ENCODE assay signal across 16 mouse cellular contexts in genomic region chr6:92904037-92904436, GRCm38 (mm10). TPM values are rescaled to one million over a fixed set of nuclear protein-coding genes. Genes with fewer than 3 reads are reported as not detected.
"Had no signal": no experiment of that assay in that cellular context is flagged by ENCODE, and none has a peak within 500 bp of the region (broad histone marks: within the 10 kb centered on the region; RNA-seq: fewer than 3 reads in every experiment).

No protein-coding gene starts in this region.

- ATAC-seq: intestine, embryonic 16.5 days had no signal

- H3K36me3 ChIP-seq: neural tube, embryonic 12.5 days had no signal

- H3K27ac ChIP-seq: limb, embryonic 12.5 days; liver, embryonic 14.5 days; midbrain, embryonic 10.5 days; neural tube, embryonic 12.5 days had no signal

- H3K4me1 ChIP-seq: limb, embryonic 12.5 days; neural tube, embryonic 12.5 days had no signal

- H3K9me3 ChIP-seq: limb, embryonic 12.5 days; midbrain, embryonic 10.5 days; neural tube, embryonic 12.5 days had no signal

- H3K4me3 ChIP-seq: limb, embryonic 12.5 days; midbrain, embryonic 10.5 days; myocyte; neural tube, embryonic 12.5 days had no signal

- DNase-seq: kidney, adult 9 months; lung, adult 18-20 months; lung, postnatal 36 days; midbrain, embryonic 14.5 days; thymus, postnatal 4 days had no signal

- H3K27me3 ChIP-seq: limb, embryonic 12.5 days; neural tube, embryonic 12.5 days had no signal

- H3K4me2 ChIP-seq: limb, embryonic 12.5 days; neural tube, embryonic 12.5 days had no signal

- H3K9ac ChIP-seq: limb, embryonic 12.5 days; liver, embryonic 14.5 days; neural tube, embryonic 12.5 days had no signal

RNA-seq across cellular contexts. Expression of gene Gm15737, which starts 34.9 kb away (rescaled TPM):
- total RNA-seq: layer of hippocampus, postnatal 25 days; left cerebral cortex, postnatal 25 days; liver, adult 2 months; megakaryocyte, adult 5-6 weeks; neutrophil, adult 5-6 weeks had no signal
- polyA plus RNA-seq: intestine, embryonic 16.5 days; liver, adult 2 months; liver, embryonic 14.5 days; midbrain, embryonic 10.5 days; midbrain, embryonic 14.5 days; myocyte; neural tube, embryonic 12.5 days had no signal

RNA-seq across cellular contexts. Expression of gene Adamts9, which starts 39.3 kb away (rescaled TPM):
- total RNA-seq: neutrophil, adult 5-6 weeks had no signal
